Mouse (Mus musculus): ENCODE measurements around the gene Sash1.
A peak's percentile ranks its signal among the peaks of the same experiment; 100 is the strongest.

Sash1 gene

GRCm38 (mm10) chr10:8795336-8795735 is 90.5 kb downstream of the Sash1 start:
- DNase-seq (ENCODE audit: low read depth, low spot score) = no peak

- no peak for DNase-seq (ENCODE audit: low read depth, low spot score)
These were observed 93.5 kb downstream of the Sash1 start for GRCm38 (mm10) chr10:8792412-8792811.

GRCm38 (mm10) chr10:8789096-8789495 is 96.8 kb downstream of the Sash1 start:
- no peak for DNase-seq (ENCODE audit: low read depth, low spot score)

DNA sequence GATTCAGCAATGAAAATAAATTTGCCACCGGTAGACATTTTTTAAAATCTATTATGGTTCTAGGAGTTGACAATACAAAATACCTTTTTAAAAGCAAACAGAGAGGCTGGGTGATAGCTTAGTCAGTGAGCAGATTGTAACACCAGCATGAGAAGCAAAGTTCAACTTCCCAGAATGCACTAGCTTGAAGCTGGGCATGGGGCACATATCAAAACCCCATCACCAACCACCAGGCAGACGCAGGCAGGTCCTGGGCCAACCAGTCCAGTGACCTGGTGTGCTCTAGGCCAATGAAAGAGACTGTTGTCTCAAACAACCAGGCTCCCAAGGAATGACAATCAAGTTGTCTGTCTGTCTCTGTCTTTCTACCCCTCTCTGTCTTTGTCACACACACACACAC is 98.6 kb downstream of the Sash1 start:
- no peak for DNase-seq (ENCODE audit: low read depth, low spot score)

- no peak for DNase-seq (ENCODE audit: low read depth, low spot score)
These were observed 100.3 kb downstream of the Sash1 start for GRCm38 (mm10) chr10:8785451-8786145.

- no peak for DNase-seq (ENCODE audit: low read depth, low spot score)
These were observed 103.9 kb downstream of the Sash1 start for GRCm38 (mm10) chr10:8781876-8782372.

DNA sequence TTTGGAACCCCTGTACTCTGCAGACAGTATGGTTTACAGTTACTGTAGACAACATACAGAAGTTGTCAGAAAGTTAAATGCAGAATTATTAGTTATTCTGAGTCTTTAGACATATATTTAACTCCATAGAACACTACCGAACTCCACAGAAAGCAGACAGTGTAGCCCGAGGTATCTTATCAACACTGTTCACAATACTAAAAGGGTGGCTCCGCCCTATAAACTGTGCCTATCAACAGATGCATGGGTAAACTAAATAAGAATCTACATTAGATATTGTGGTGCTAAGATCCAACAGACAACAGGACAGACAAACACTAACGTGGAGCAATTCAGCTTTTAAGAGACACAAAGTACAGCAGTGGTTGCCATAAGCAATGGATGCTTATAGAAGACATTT is 106.0 kb downstream of the Sash1 start:
- no peak for DNase-seq (ENCODE audit: low read depth, low spot score)

GRCm38 (mm10) chr10:8778845-8779244 is 107.0 kb downstream of the Sash1 start:
- DNase-seq (ENCODE audit: low read depth, low spot score) = no peak

DNA sequence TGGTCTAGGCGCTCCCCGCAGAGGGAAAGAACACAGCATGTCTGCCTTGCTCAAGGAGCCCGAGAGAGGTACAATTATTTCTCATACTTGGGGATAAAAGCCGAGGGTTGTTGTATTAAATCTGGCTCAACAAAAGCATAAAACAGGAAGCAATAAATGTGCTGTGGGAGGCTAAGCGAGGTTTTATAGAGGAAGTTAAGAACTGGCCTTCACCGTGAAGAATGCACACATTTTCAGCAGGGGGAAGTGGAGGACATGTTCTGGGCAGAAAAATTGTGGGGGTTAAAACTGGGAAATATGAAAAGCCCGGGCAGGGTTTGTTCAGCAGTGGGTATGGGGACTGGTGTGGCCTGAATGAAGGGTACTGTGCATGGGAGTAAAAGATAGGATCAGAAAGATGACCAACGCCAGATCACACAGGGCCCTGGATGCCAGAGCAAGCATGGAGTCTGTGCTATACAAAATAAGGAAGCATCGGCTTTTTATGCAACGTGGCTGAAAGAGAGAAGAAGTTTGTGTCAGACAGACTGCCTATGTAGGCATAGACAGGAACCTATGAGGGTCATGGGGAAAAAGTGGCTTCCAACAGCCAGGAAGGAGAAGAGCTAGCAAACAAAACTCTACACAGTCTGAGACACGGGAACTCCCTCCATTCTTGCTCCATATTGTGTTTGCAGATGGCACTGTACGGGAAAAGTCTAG is 108.2 kb downstream of the Sash1 start:
- DNase-seq (ENCODE audit: low read depth, low spot score) = no peak

- no peak for DNase-seq (ENCODE audit: low read depth, low spot score)
These were observed 109.1 kb downstream of the Sash1 start for GRCm38 (mm10) chr10:8776791-8777190.

DNA sequence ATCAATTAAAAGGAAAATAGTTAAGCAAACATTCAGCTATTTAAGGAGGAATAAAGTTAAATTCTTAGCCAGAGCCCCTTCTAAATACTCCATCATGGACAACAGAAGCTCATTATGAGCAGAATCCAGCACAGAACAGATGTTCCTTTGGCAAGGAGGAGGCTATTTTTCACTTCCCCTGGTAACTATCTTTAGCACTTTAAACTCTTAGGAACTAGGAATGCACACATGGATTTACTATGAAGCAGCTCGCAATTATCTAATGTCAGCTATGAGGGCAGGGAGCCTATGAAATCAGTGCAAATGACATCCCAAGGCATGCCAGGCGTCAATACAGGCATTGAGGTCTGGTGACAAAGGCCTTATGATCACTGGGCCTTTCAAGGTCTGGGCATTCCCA is 110.1 kb downstream of the Sash1 start:
- DNase-seq (ENCODE audit: low read depth, low spot score) = no peak

DNA sequence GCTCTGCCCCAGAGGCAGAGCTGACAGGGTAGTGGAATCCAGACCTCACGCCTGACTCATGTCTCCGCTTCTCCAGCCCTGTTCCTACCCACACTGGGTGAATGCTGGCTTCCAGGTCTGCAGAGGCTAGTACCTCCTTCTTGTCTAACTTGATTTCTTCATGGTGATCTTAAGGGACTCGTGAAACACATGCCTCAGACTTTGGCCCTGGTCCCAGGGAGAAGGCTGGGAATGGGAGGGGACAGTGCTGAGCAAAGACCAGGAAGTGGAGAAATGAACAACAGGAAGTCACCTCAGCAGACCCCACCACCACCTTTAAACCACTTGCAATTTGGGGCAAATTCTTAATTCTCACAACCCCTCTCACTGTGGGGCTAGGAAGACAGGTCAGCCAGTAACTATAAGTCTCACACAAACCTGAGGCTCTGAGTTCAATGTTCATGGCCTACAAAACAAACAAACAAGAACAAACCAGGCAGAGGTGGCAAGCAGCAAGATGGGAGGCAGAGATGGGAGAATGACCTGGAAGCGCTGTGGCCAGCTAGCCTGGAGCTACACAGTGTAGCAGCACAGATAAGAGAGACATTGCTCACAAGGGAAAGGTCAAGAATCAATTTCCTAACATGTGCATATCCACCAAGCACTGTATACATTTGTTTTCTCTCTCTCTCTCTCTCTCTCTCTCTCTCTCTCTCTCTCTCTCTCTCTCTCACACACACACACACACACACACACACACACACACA is 113.2 kb downstream of the Sash1 start:
- peak; percentile 83 for DNase-seq (ENCODE audit: low read depth, low spot score)

DNA sequence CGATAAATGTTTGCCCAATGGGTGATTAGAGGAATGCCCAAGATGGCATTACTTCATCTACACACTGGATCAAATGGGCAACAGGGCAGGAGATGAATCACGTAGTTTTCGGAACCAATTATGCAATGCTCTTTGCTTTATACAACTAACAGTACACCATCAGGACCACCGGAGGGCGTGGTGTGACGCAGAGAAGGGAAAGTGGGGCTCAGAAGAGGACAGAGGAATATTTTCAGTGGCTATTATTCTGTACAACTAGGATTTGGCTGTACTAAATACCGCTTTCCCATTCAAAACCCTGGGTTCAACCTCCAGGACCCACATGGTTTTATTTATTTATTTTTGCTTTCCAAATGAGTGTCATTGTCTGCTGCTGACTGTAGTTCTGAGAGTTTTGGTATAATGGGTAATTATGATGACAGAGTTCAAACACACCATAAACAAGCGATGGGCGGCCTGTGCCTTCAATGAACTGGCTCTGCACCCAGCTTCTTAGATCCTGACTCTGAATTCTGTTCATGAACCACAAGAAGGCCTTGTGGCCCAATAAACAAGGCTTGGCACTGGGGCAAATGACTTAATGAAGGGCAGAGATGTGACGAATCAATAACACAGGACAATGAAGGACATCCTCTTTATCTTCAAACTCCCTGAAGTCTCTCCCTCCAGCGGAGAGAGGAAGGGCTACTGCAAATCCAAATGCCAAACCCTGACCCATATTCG is 114.8 kb downstream of the Sash1 start:
- no peak for DNase-seq (ENCODE audit: low read depth, low spot score)

- peak; percentile 75 for DNase-seq (ENCODE audit: low read depth, low spot score)
These were observed 117.2 kb downstream of the Sash1 start for GRCm38 (mm10) chr10:8768654-8769053.

- peak; percentile 31 for DNase-seq (ENCODE audit: low read depth, low spot score)
These were observed 118.5 kb downstream of the Sash1 start for GRCm38 (mm10) chr10:8767381-8767780.

GRCm38 (mm10) chr10:8765922-8766522 is 119.8 kb downstream of the Sash1 start:
- no peak for DNase-seq (ENCODE audit: low read depth, low spot score)

GRCm38 (mm10) chr10:8762771-8763170 is 123.1 kb downstream of the Sash1 start:
- peak; percentile 67 for DNase-seq (ENCODE audit: low read depth, low spot score)

DNA sequence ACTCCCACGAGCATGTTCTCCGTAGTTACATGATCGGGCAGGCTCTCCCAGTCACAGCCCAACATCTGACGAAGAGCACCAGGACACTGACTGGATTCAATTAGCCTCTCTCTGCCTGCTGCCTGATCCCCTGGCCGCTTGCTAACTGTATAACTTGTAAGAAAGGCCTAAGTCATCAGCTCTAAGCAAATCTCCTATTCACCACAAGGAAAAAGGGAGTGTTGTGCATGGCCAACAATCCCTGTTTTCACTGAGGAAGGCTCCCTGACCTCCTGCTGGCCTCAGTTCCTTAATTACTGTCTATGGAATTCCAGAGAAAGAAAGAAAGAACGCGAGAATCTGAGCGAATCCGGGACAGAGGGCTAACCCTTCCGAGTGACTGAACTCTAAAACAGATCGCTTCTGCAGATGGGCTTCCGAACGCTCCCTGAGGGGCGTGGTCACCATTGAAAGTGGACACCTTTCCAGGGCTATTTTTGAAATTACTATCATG is 123.6 kb downstream of the Sash1 start:
- peak; percentile 64 for DNase-seq (ENCODE audit: low read depth, low spot score)

DNA sequence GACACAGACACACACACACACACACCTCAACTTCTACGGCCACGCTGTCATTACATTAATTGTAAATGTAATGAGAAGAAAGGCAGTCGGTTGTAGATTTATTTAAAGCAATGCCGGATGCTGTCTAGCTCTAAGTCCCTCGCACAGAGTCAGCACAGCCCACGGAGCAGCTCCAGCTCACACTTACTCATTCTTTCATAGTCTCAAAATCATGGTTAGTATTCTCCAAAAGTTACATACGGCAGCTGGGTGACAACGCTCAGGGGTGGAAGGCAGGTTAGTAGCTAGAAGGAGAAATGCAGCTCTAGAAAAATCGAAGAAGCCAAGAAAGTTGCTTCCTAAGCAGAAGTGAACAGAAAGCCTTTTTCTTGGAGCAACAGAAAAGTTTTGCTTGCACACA is 124.2 kb downstream of the Sash1 start:
- no peak for DNase-seq (ENCODE audit: low read depth, low spot score)

DNA sequence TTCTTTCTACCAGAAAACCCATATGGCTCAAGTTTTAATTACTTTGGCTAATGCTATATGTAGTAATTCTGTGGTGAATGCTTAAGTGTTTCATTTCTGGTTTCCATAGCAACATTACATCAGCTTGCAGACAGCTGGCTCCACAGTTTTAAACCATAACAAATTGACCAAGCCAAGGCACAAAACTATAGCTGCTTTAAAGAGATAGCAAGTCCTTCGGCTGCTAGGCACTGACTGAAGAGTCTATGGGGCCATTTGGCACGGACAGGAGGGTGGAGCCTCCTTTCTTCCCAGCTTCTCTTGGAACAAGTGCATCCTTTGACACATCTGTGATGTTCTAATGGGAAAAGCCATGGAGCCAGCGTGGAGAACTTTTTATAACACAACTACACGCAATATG is 125.3 kb downstream of the Sash1 start:
- DNase-seq (ENCODE audit: low read depth, low spot score) = peak; percentile 69

- peak; percentile 36 for DNase-seq (ENCODE audit: low read depth, low spot score)
These were observed 126.6 kb downstream of the Sash1 start for GRCm38 (mm10) chr10:8759228-8759627.

Measured in skeletal muscle tissue, adult 2 months (tissue).